Mouse (Mus musculus): ENCODE data around the gene Olfr578.

DNA sequence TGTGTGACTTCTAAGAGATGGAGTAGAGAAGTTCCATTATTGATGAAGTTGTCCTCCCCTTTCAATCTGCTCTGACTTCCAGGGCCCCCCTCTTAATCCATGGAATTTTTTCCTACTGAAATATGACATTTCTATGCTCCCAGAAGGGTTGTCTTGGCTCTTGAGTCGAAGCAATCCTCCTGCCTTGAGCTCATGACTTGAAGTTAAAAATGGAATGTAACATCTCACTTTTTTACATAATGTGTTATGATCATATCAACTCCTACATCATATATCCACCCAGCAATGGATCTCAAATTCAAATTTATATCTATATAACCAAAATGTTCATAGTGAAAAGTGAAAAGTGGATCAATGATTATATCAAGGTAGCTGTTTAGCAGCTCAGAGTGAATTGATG, 14.7 kb downstream of the Olfr578 start:
- no peak for TF ChIP-seq CTCF (IDR thresholded peaks at IDR 0.05; ENCODE audit: extremely low read depth, insufficient read depth, insufficient read length, insufficient replicate concordance)
- no peak for TF ChIP-seq POLR2A (IDR thresholded peaks at IDR 0.05; ENCODE audit: low read depth, low read length)
